Mouse (Mus musculus) testis, adult 2 months (tissue): Measurements from ENCODE around the gene Gak.

Experiments used
- CTCF ChIP-seq: fragments of 200-500 bp; IDR thresholded peaks from 2 replicates; pipeline ENCODE4 v1.5.1; 2012; ENCODE audit warnings: low read depth, mild to moderate bottlenecking, inconsistent platforms, low read length, moderate library complexity; ENCODE audit not compliant: control insufficient read depth, insufficient read depth, insufficient replicate concordance
- POLR2A ChIP-seq: fragments of 200-500 bp; IDR thresholded peaks from 2 replicates; pipeline ENCODE4 v1.6.1; 2012; ENCODE audit warnings: low read depth, mild to moderate bottlenecking, inconsistent platforms, low read length, moderate library complexity; ENCODE audit not compliant: control insufficient read depth

DNA sequence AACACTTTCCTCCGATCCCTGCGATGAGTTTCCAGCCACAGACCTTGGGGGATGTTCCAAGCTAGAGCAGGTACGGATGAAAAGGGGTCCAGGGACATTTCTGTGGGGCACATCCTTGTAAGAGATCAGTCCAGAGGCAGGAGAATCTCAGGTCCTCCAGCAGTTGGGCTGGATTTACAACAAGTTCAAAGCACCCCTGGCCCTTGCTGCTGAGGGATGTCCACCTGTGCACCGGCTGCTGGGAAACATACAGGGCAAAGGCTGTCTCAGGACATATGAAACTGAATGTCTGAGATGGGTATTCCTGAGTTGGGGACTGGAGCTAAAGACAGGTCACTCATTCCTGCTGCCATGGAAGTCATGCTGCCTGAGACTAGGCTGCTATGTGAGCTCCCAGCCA, 72.6 kb downstream of the Gak start:
- TF ChIP-seq CTCF: no peak
- no peak for TF ChIP-seq POLR2A
